Mouse (Mus musculus) layer of hippocampus, postnatal 36 days (tissue): ENCODE data around the gene Ttyh1. TPM values are rescaled to one million over a fixed set of nuclear protein-coding genes. Genes with fewer than 3 reads are reported as not detected.
"Not testable (repeated sequence)": the region's sequence is repeated elsewhere in the genome, so short reads cannot be mapped to it uniquely, and the experiment has no call there.

Experiments
- DNase-seq, 2 experiments: peaks; one replicate each; pipeline ENCODE4 v3.0.0; 2022
- total RNA-seq, 2 experiments: library from RNA; stranded (reverse); gene quantifications; 2 replicates each; pipeline ENCODE4 v1.2.3; 2021

Gene Ttyh1
- total RNA-seq, 2 experiments from 2014 or later, result 554 to 570 TPM

DNA sequence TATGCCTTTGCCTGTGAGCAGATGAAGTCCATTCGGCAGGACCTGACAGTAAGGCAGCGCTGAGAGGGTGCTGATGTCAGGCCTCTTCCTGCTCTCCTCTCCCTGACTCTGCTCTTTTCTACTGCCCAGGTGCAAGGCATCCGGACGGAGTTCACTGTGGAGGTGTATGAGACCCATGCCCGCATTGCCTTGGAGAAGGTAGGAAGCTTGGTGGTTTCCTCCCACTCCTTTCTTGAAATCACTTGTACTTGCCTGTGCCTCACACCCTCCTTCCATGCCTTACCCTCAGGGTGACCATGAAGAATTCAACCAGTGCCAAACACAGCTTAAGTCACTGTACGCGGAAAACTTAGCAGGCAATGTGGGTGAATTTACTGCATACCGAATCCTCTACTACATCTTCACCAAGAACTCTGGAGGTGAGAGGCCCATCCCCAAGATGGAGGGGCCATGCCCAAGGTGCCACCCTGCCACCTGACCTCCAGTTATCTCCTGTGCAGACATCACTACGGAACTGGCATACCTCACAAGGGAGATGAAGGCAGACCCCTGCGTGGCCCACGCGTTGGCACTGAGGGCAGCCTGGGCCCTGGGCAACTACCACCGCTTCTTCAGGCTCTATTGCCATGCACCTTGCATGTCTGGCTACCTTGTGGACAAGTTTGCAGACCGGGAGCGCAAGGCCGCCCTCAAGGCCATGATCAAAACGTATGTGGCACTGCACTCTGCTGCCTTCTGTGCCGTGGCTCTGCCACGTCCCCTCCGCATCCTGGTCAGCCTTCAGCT, 25.8 kb downstream of the Ttyh1 start:
- DNase-seq, result no peak

DNA sequence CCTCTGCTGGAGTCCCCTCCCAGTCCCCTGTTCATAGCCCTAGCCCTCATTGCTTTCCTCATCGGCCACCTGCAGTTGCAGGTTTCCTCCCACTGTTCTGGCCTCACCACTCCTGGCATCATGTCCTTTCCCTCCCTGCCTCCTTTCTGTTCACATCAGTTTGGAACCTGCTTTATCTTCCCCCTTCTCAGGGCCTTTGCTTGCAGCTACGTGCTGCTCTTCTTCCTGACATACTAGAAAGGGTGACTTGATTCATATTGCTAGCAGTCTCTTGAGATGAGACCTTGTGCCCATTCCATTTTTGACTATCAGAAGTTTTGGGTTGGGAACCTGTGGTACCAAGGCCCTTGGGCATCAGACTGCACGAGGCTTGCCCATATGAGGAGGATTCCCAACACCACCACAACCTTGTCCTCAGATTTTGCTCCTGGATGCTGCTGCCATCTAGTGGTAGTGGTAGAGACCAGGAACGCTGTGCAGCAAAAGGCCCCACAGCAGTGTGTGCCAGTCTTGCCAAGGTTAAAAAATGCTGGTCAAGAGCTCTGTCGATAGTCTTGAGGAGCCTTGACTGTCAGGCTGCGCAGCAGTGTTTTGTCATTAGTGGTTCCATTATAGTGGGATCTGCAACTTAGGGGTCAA, 26.5 kb downstream of the Ttyh1 start:
- DNase-seq, result peak in 1 of 2 experiments; percentile 62

DNA sequence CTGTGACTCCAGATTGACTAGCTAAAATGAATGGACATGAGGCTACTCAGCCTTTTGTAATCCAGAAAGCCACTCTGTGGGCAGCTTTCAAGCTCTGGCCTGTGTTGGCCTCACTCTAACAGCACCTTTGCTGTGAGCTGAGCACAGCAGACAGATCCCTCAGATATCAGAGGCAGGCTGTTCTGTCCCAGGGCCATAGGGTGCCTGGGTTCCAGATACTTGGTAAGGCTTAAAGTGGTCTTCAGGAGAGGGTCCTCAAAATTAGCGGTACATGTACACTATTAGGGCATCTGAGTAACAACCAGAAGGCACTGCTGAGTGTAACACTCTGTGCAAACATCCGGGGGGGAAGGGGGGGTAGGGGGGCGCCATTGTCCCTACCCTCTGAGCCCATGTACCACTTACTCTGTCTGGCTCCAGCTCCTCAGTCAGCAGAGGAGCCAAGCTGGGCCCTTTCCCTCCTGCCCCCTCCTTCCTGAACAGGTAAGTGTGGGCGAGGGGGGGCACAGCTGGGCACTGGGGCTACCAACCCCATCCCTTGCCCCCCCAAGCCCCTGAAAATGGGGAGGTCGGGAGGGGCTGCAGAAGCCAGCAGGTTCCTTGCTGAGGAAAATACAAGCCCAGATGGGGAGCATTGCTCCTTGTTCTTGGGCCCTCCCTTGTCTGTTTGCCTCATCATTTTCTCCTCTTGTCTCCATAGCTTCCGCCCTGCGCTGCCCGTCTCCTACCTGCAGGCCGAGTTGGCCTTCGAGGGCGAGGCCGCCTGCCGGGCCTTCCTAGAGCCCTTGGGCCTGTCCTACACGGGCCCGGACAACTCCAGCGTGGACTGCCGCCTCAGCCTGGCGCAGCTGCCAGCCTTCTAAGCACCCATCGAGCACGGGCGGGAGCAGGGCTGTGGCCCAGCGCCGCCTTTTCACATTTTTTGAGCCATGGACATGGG, 27.3 kb downstream of the Ttyh1 start:
- DNase-seq, result no peak

DNA sequence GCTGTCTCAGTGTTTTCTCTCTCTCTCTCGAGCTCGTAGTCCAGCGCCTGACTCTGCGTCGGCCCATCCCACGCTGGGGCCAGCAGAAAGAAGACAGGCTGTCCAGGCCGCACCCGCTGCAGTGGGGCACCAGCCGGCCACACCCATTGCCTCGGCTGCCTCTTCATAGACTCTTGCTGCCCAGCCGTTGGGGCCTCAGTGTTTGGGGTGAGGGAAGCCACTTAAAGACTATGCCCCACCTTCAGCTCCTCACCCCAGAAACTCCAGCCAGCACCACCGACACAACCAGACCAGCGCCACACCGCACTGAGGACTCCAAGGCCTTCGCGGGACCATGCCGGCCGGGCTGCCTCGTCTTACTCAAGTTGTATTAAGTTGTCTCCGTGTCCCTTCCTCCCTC, 28.2 kb downstream of the Ttyh1 start:
- DNase-seq, result no peak

DNA sequence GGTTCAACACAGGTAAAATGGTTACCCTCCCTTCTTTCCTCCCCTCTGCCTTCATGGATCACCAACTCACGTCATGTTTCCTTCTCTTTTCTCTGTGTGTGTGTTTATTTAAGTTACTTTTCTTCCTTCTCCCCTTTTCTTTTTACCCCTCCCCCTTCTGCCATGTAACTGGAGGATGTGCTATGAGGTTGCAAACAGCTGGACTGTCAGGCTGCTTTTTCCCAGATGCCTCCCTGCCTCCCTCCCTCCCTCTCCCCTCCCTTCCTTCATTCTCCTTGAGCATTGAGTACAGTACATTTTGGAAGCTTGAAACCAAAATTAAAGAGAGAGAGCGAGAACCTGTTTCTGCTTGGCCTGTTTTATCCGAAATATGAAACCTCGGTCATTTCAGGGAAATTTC, 28.6 kb downstream of the Ttyh1 start:
- no peak for DNase-seq

DNA sequence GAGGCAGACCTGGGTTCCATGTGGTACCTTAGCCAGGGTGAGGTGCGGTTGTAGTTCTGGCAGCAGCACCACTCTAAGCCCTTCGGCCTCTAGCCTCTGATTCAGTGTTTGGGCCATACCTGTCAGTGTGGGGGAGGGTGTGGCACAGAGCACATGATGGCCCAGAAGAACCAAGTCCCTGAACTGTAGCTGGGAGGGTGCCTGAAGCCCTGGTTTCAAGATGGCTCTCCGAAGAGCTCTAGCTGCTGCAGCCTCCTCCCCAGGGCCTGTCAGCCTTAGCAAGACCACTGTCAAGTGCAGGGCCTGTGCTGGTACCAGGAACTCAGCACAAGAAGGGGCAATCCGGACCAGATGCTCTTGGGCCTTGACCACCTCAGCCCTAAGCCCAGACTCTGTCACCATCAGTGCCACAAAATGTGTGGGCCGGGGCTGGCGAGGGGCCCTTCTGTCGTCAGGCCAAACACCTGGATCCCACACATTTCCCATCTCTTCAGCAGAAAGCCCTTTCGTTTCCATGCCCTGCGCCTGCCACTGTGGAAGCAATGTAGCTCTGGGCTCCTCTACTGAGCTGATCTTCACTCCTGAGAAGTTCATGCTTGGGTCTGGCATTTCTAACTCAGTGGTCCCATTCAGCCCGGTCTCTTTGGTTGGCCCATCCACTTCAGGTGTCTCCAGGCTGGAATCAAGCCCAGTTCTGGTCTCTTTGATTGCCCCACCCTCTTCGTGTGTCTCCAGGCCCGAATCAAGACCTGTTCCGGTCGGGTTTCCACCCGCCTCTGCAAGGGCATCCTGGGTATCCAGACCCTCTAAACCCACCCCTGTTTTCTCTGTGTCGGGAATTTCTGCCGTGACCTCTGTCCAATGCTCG, 29.4 kb downstream of the Ttyh1 start:
- no peak for DNase-seq

DNA sequence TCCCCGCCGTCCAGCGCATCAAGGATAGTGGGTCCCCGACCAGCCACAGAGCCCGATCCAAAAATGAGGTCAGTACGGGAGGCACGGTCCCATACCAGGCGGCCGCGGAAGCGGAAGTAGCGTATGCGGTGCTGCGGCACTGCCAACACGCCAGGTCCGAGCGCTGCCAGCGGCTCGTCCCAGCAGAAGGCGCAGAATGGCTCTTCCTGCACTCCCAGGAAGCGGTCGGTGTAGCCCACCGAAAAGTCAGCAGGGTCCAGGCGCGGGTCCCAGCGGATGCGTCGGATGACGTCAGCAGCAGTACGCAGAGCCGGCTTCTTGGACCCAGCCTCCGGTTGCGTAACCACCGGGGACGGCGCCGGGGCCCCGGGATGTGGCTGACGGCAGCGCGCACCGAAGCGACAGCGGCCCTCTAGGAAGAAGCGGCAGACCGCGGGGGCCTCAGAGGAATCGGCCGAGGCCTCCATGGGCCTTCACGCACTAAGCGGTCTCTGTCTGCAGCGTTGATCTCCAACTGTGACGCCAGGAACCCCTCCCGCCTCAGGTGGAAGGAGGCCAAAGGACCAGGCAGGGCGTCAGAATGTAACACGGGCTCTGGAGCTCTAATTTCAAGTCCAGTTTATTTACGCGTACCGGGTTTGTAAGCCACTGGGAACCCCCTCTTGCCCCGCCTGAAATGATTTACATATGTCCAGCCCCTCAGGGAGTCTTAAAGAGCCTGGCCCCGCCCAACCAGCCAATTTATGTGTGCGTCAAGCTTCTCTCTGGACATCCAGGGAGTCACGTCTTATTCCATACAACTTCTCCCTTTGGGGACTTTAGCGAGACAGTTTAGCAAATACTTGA, 30.2 kb downstream of the Ttyh1 start:
- peak; percentile 88 to 89 for DNase-seq

DNA sequence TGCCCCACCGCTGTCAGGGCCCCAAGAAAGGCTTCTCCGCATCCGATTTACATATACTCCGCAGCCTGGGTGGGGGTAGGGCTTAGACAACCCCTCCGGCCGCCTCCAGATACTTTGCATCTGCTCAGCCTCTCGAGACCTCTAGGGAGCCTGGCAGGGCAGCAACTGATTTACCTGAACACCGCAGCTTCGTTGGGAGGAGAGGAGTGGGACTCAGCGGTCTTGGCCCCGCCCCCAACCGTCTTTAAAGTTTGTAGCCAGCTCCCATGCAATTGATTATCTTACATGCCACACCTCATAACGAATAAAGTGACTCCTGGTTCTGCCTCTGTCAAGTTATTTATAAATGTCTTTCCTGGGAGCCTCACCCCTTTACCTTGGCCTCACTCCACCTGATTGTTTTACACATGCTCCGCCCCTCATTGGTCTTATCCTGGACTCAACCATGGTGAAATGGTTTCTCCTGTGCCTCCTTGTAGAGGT, 30.9 kb downstream of the Ttyh1 start, which contains the start of gene Leng9:
Leng9 (minus strand) TSS at position 316 of the 483 bp plus-strand sequence.
- no peak for DNase-seq

DNA sequence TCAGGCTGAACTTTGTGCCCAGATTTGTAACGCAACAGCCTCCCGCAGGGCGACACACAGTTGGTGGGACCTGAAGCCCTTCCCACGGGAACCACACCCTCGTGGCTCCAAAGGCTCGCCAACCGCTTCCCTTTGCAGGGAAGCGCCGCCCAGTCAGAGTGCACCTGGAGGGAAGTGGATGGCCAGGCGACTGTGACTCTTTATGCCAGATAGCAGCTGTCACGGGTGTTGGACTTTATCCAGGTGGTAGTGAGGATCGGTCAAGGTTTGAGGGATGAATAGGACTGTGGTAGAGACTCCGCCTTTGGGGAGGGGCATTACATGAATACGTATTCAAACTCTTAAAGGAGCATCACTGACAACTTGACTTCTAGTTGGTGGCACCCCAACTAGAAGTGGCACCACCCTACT, 31.6 kb downstream of the Ttyh1 start:
- no peak for DNase-seq

DNA sequence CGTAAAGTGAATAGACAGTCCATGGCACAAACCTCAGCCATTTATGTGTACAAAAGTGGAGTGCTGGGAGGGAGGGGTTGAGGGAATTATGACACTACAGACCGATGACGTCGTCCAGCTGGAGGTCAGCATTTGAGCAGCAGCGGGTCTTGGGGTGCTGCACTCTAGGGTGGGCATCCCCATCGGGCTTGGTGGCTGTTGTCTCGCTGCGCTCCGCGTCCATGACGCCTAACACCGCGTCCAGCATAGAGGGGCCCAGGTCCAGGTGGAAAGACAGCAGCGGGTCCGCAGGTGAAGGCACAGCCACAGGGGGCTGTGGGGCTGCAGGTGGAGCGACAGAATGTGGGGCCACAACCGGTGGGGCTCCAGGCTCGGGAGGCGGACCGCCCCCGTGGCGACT, 32.0 kb downstream of the Ttyh1 start:
- DNase-seq, result no peak

DNA sequence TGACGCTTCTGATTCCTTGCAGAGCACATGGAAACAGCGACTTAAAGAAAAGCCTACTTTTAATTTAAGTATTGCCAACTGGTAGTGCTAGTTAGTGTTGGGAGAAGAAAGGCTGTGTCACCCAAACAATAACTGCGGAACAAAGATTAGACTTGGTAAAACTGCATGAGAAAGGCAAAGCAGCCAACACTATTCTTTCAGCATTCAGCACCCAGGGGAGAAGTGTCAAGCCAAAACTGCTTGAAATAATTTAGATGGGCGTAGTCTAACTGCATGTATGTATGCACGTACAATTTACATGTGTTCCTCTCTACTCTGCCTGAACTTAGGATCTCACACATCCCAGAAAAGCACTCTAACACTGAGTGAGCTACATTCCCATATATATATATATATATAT, 35.1 kb downstream of the Ttyh1 start:
- no peak for DNase-seq

DNA sequence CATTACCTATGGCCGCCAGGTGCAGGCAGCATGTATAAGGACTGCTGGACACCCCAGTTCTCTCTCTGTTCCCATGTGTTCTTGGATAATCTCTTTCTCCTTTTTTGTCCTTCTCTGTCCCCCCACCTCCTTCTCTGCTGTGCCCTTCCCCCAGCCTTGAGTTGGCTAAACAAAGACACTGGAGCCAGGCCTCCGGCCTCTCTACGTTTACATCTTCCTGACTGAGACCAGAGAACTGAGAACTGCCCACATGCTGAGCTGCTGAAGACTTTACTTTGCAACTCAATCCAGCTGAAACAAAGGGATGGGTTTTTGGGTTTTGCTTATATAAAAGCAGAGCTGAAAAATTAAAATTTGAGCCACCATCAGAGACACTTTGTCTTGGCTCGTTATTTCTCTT, 35.8 kb downstream of the Ttyh1 start:
- no peak for DNase-seq

DNA sequence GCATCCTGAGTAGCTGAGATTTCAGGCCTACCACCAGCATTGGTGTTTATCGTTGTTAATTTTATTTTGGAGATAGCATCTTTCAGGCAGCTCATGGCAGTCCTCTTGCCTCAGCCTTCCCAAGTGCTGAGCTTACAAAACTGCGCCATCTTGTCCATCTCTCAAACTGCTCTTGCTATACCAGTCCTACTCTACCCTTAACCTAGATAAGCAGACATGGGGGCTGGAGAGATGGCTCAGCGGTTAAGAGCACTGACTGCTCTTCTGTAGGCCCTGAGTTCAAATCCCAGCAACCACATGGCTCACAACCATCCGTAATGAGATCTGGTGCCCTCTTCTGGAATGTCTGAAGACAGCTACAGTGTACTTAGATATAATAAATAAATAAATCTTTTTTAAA, 42.4 kb downstream of the Ttyh1 start:
- not testable (repeated sequence) for DNase-seq

DNA sequence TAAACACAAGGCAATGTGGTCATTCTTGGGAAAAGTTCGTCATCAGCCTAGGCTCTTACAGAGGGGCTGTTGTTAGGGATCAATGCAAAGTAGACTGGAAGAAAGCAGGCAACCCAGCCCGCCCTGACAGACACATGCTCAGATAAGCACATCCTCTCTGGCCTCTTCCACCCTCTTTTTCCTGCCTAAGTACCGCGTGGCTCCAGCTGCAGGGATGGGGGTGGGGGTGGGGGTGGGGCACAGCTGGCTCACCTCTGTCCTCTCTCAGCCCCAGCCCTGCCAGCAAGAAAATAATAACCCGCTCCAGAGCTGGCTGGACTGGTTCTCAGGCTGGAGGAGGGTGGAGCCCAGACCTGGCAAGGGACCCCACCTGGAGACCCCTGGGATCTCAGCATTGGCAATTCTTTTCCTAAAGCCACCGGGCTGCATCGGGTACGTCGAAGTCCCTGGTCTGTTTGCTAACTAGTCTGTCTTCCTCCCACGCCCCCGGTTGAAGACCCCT, 44.4 kb downstream of the Ttyh1 start:
- no peak for DNase-seq

DNA sequence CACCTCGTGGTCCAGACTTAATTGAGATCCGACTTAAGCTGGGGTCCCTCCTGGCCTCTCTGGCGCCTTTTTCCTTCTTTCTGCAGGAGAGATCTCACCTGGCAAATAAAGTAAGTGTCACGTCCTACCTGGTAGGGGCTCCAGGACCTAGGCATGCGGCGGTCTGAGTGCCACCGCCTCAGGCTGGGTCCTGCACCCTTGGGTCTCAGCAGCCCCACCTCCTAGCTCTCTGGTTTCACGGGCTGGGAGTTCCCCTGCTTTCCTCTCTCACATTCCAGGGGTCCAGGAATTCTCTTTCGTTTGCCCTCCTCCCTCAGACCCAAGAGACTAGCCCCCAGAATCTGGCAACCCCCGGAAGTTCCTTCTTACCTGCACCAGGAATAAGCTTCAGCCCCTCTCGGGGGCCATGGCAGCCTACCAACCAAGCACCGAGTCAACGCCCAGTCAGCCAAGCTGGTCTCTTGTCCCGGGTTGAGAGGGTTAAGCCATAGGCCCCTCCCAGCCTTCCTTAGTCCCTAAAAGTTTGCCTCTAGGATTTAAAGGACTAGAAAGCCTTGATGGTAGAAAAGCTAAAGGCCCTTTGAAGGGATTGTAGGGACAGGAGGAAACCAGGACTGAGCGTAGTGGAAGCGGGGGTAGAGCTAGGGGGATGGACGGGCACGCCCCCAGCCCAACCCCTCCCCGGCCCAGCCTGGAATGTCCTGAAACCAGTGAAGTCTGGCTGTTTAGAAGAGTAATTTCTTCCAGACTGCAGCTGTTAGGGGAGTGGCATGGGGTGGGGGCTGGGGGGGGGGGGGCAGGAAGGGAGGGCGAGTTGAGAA, 45.1 kb downstream of the Ttyh1 start, which contains the start of gene Cdc42ep5:
Cdc42ep5 (minus strand) TSS at position 771 of the 821 bp plus-strand sequence.
- DNase-seq, result no peak

DNA sequence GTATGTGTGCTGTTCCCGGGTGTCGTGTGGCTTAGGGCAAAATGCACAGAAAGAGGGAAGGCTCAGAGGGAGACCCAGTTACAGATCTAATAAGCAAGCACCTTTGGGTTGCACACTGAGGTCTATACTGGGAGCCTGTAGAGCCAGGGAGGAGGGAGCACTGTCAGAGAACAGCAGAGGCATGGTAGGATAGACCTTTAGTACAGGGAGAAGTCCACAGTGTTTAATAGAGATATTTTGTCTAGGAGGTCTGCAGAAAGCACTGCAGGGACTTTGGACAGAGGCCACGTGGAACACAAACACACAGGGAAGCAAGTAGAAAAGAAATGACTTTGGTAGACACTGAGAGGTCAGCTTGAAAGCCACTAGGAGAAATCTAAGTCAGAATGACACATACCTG, 46.1 kb downstream of the Ttyh1 start:
- no peak for DNase-seq

DNA sequence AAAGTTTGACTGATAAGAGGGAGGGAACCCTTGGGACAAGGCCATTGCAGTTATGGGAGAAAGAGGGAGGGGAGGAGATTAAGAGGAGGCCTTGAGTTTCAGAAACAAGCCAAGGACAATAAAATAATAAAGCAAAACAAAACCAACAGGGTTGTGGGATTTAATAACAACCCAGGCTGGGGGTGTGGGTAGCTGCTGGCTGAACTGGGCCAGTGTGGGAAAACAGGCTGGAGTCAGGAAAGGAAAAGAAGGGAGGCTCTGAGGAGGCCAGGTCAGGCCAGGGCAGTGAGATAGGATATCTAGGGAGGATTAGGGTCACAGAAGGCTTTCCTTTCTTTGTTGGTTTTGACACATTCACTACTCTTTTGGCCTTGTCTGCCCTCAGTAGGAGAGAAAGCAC, 47.9 kb downstream of the Ttyh1 start:
- no peak for DNase-seq

DNA sequence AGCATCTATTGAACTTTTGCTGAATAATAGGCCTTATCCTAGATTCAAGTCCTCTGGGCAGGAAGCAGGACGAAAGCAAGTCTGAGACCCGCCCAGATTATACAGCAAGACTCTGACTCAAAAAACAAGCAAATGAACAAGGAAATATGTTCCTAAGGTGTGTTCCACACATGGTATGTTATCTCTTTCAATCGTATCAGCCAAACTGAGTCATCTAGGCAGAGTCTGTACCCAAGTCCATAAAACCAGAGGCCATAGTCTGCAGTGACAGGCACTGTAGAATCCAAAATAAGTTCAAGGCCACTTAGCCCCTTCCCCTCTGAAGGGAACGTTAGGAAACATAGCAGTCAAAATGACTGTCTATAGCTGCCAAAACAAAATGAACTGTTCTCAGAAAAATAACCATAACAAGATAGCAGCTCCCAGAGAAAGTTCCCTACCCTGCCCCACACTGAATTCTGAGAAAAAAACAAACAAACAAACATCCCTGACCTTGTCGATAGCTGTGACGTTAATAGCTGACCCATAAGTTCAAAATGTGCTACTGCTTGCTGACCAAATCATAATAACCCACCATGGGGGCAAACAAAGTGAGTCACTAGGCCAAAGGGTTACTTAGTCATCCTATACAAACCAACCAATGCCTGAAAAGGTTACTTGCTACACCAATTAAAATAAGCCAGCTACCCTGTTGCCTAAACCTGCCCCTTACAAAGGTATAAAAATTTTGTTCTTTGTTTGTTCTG, 51.2 kb downstream of the Ttyh1 start:
- no peak for DNase-seq

DNA sequence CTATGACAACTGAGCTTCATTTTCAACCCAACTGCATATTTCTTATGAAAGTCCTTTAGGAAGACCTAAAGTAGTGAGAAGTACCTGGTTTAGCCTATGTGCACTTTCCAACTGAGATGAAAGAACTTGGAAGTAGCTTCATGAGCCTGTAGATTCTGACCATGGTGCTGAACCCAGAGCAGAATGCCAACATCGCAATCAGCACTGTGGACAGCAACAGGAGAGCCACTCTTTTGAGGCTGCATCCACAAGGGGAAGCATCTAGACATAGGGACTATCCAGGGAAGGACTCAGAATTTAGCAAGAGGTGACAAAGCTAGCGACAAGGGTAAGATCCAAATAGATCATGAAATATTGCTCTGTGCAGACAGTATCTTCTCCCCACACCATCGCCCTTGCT, 59.2 kb downstream of the Ttyh1 start:
- no peak for DNase-seq
